Mouse (Mus musculus): ENCODE results near the gene Tbc1d10c. TPM values are rescaled to one million over a fixed set of nuclear protein-coding genes. Genes with fewer than 3 reads are reported as not detected.
"Not testable (repeated sequence)": the region's sequence is repeated elsewhere in the genome, so short reads cannot be mapped to it uniquely, and the experiment has no call there.

Tbc1d10c gene
- polyA plus RNA-seq, 1 experiment from 2014 or later, result 3.9 TPM

DNA sequence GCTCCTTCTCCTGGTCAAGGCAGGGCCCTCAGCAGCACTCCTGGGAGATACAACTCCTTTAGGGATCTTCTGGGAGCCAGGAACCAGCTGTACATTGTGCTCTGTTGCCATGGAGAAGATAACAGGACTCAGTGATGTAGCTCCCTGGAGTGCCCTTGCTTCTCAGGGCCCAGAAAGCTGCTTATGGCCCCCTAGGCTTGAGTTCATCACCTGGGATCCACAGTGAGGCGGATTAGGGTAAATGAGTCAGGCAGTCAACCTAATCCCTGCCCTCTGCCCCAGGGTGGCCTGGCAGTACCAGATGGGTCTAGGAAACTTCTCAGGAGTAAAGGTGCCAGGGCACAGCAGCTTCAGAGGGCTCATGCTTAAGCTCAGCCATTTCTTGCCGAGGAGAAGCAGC is 51.6 kb downstream of the Tbc1d10c start, which contains the start of gene Gpr152:
Gene Gpr152, plus strand, starts transcription at position 342 of the 400 bp plus-strand sequence.
- Histone ChIP-seq H3K27ac (ENCODE audit: low read depth) (no peak within 1 kb of the TSS), H3K36me3 (ENCODE audit: control insufficient read depth, insufficient read depth, low read length) (no peaks in the 10 kb centered on the region), H3K9ac (ENCODE audit: low read length) (no peak within 1 kb of the TSS), H3K4me2 (ENCODE audit: low read length) (no peak within 1 kb of the TSS), H3K9me3 (ENCODE audit: control insufficient read depth, low read length) (no peaks in the 10 kb centered on the region), H3K27me3 (replicated peaks; ENCODE audit: control insufficient read depth, insufficient read depth, low read length) (no peaks in the 10 kb centered on the region), H3K4me3 (ENCODE audit: low read depth, low read length) (no peak within 1 kb of the TSS), H3K4me1 (replicated peaks; ENCODE audit: control insufficient read depth, insufficient read depth, low read length) (no peaks in the 10 kb centered on the region)
- DNase-seq (ENCODE audit: low spot score) (no peak), ATAC-seq (replicated peaks; ENCODE audit: low FRiP score, low TSS enrichment, low read depth) (no peak)
- WGBS, result 71% methylated on average over 2 of the region's 2 CpGs

DNA sequence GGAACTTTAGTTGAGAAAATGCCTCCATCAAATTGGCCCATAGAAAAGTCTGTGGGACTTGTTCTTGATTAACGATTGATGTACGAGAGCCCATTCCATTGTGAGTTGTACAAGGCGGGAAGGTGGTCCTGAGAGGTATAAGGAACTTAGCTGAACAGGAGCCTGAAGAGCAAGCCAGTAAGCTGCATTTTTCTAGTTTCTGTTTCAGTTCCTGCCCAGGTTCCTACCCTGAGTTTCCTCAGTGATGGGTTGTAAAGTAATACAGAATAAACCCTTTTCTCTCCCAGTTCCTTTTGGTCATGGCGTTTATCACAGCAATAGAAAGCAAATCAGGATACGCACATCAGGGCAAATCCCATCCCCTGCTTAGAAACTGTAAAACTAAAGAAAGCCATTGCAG is 53.2 kb downstream of the Tbc1d10c start:
- 73% methylated on average over 5 of the region's 5 CpGs for WGBS
- Histone ChIP-seq H3K4me3 (ENCODE audit: low read depth, low read length) (no peak overlapping the region), H3K4me1 (replicated peaks; ENCODE audit: control insufficient read depth, insufficient read depth, low read length) (no peaks in the 10 kb centered on the region), H3K27ac (ENCODE audit: low read depth) (no peak overlapping the region), H3K36me3 (ENCODE audit: control insufficient read depth, insufficient read depth, low read length) (0 out of 2 replicates have a peak, but pooled peaks cover 5% of the 10 kb centered on the region), H3K4me2 (ENCODE audit: low read length) (no peak overlapping the region), H3K9me3 (ENCODE audit: control insufficient read depth, low read length) (no peaks in the 10 kb centered on the region), H3K9ac (ENCODE audit: low read length) (no peak overlapping the region), H3K27me3 (replicated peaks; ENCODE audit: control insufficient read depth, insufficient read depth, low read length) (no peaks in the 10 kb centered on the region)
- ATAC-seq (replicated peaks; ENCODE audit: low FRiP score, low TSS enrichment, low read depth), result no peak
- no peak for DNase-seq (ENCODE audit: low spot score)

GRCm38 (mm10) chr19:4136463-4136862 is 54.6 kb downstream of the Tbc1d10c start:
- WGBS, result 78% methylated on average over 5 of the region's 5 CpGs
- no peak overlapping the region for H3K27ac ChIP-seq (ENCODE audit: low read depth)
- no peak for DNase-seq (ENCODE audit: low spot score)
- H3K4me2 ChIP-seq (ENCODE audit: low read length), result no peak overlapping the region
- no peak overlapping the region for H3K9ac ChIP-seq (ENCODE audit: low read length)
- no peaks in the 10 kb centered on the region for H3K4me1 ChIP-seq (replicated peaks; ENCODE audit: control insufficient read depth, insufficient read depth, low read length)
- H3K36me3 ChIP-seq (ENCODE audit: control insufficient read depth, insufficient read depth, low read length), result peaks cover 19% of the 10 kb centered on the region
- H3K27me3 ChIP-seq (replicated peaks; ENCODE audit: control insufficient read depth, insufficient read depth, low read length), result no peaks in the 10 kb centered on the region
- H3K9me3 ChIP-seq (ENCODE audit: control insufficient read depth, low read length), result no peaks in the 10 kb centered on the region
- H3K4me3 ChIP-seq (ENCODE audit: low read depth, low read length), result no peak overlapping the region
- ATAC-seq (replicated peaks; ENCODE audit: low FRiP score, low TSS enrichment, low read depth), result no peak

- H3K9me3 ChIP-seq (ENCODE audit: control insufficient read depth, low read length); H3K27ac ChIP-seq (ENCODE audit: low read depth); H3K4me3 ChIP-seq (ENCODE audit: low read depth, low read length); H3K9ac ChIP-seq (ENCODE audit: low read length); H3K27me3 ChIP-seq (replicated peaks; ENCODE audit: control insufficient read depth, insufficient read depth, low read length); DNase-seq (ENCODE audit: low spot score); H3K4me2 ChIP-seq (ENCODE audit: low read length); H3K4me1 ChIP-seq (replicated peaks; ENCODE audit: control insufficient read depth, insufficient read depth, low read length): not testable (repeated sequence)
- H3K36me3 ChIP-seq (ENCODE audit: control insufficient read depth, insufficient read depth, low read length), result peaks cover 25% of the 10 kb centered on the region
- peak; percentile 43; the same call in 1 of the 2 replicates for ATAC-seq (replicated peaks; ENCODE audit: low FRiP score, low TSS enrichment, low read depth)
- 27% methylated on average over 8 of the region's 8 CpGs for WGBS
Observed at GRCm38 (mm10) chr19:4135963-4136345, 55.1 kb downstream of the Tbc1d10c start.

DNA sequence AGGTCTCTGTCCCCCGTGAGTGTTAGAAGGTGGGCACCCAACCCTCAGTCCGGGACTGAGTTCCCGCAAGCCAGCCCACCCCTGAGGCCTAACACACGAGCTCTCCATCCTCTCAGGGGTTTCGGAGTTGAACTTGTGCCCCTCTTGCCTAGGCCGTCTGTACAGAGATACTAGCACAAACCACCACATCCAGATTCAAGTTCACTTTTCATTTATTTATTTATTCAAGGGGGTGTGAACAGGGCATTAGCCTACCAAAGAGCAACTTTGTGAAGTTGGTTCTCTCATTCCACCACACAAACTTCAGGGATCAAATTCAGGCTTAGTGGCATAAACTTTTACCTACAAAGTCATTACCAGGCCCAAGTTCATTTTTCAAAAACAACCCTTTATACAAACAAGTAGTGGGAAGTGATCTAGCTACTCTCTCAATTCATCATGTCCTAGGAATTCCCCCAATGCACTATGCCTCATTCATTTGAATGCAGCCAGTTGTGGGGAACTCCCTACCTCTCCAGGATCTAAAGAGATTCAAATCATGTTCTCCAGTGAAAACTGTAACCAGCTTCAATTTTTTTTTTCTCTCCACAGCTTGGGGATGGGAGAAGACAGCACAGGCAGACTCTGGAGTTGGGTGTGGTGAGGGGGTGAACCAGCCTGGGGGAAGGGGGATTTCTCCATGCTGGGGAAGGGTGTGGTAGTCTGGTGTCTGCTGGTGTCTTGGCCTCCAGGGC is 55.7 kb downstream of the Tbc1d10c start:
- not testable (repeated sequence) for H3K9me3 ChIP-seq (ENCODE audit: control insufficient read depth, low read length); ATAC-seq (replicated peaks; ENCODE audit: low FRiP score, low TSS enrichment, low read depth); H3K27me3 ChIP-seq (replicated peaks; ENCODE audit: control insufficient read depth, insufficient read depth, low read length); H3K9ac ChIP-seq (ENCODE audit: low read length); H3K4me1 ChIP-seq (replicated peaks; ENCODE audit: control insufficient read depth, insufficient read depth, low read length); H3K4me3 ChIP-seq (ENCODE audit: low read depth, low read length); H3K4me2 ChIP-seq (ENCODE audit: low read length); DNase-seq (ENCODE audit: low spot score); H3K27ac ChIP-seq (ENCODE audit: low read depth)
- 89% methylated on average over 6 of the region's 6 CpGs for WGBS
- H3K36me3 ChIP-seq (ENCODE audit: control insufficient read depth, insufficient read depth, low read length), result peaks cover 30% of the 10 kb centered on the region

- Histone ChIP-seq H3K4me1 (replicated peaks; ENCODE audit: control insufficient read depth, insufficient read depth, low read length) (no peaks in the 10 kb centered on the region), H3K4me2 (ENCODE audit: low read length) (no peak overlapping the region), H3K36me3 (ENCODE audit: control insufficient read depth, insufficient read depth, low read length) (peaks cover 38% of the 10 kb centered on the region), H3K9ac (ENCODE audit: low read length) (no peak overlapping the region), H3K4me3 (ENCODE audit: low read depth, low read length) (no peak overlapping the region), H3K27ac (ENCODE audit: low read depth) (no peak overlapping the region), H3K9me3 (ENCODE audit: control insufficient read depth, low read length) (no peaks in the 10 kb centered on the region), H3K27me3 (replicated peaks; ENCODE audit: control insufficient read depth, insufficient read depth, low read length) (no peaks in the 10 kb centered on the region)
- 90% methylated on average over 4 of the region's 4 CpGs for WGBS
- ATAC-seq (replicated peaks; ENCODE audit: low FRiP score, low TSS enrichment, low read depth), result no peak
- DNase-seq (ENCODE audit: low spot score), result no peak
Observed at GRCm38 (mm10) chr19:4134354-4134753, 56.7 kb downstream of the Tbc1d10c start.

Small RNA genes lying within 50 kb of the gene (microRNA-seq; reads per million reads assigned to microRNA genes)
- gene Gm26115, result not detected

Other genes with a start within 250 kb of the Tbc1d10c start
- not detected in 2 replicates for gene Aldh3b3, start 232.6 kb downstream of the Tbc1d10c start, polyA plus RNA-seq (2014; fragmentation: Nextera tagmentation; extraction: Ambion mirVana)
- gene Aldh3b2, start 219.0 kb downstream of the Tbc1d10c start, polyA plus RNA-seq (2014; fragmentation: Nextera tagmentation; extraction: Ambion mirVana), result 0.99 and 1.0 TPM in 2 replicates
- gene Acy3, start 204.7 kb downstream of the Tbc1d10c start, polyA plus RNA-seq (2014; fragmentation: Nextera tagmentation; extraction: Ambion mirVana), result 13.0 and 13.5 TPM in 2 replicates
- 0.13 and 0.16 TPM in 2 replicates for gene Tbx10, start 198.5 kb downstream of the Tbc1d10c start, polyA plus RNA-seq (2014; fragmentation: Nextera tagmentation; extraction: Ambion mirVana)
- 42.1 and 42.7 TPM in 2 replicates for gene Nudt8, start 190.7 kb downstream of the Tbc1d10c start, polyA plus RNA-seq (2014; fragmentation: Nextera tagmentation; extraction: Ambion mirVana)
- gene Gm49405, start 190.7 kb downstream of the Tbc1d10c start, polyA plus RNA-seq (2014; fragmentation: Nextera tagmentation; extraction: Ambion mirVana), result 2.4 and 2.9 TPM in 2 replicates
- gene Doc2g, start 188.0 kb downstream of the Tbc1d10c start, polyA plus RNA-seq (2014; fragmentation: Nextera tagmentation; extraction: Ambion mirVana), result 3.6 and 3.9 TPM in 2 replicates
- gene Ndufv1, start 178.5 kb downstream of the Tbc1d10c start, polyA plus RNA-seq (2014; fragmentation: Nextera tagmentation; extraction: Ambion mirVana), result 247 and 248 TPM in 2 replicates
- 746 and 810 TPM in 2 replicates for gene Gstp1, start 153.3 kb downstream of the Tbc1d10c start, polyA plus RNA-seq (2014; fragmentation: Nextera tagmentation; extraction: Ambion mirVana)
- 7.8 and 8.8 TPM in 2 replicates for gene Gstp2, start 145.3 kb downstream of the Tbc1d10c start, polyA plus RNA-seq (2014; fragmentation: Nextera tagmentation; extraction: Ambion mirVana)
- gene Gstp3, start 131.7 kb downstream of the Tbc1d10c start, polyA plus RNA-seq (2014; fragmentation: Nextera tagmentation; extraction: Ambion mirVana), result 1.0 and 1.3 TPM in 2 replicates
- gene Cabp2, start 109.7 kb downstream of the Tbc1d10c start, polyA plus RNA-seq (2014; fragmentation: Nextera tagmentation; extraction: Ambion mirVana), result 0.57 TPM in 1 of 2 replicates, not detected in the other
- gene Cdk2ap2, start 94.1 kb downstream of the Tbc1d10c start, polyA plus RNA-seq (2014; fragmentation: Nextera tagmentation; extraction: Ambion mirVana), result 87.4 and 103 TPM in 2 replicates
- 13.3 and 14.3 TPM in 2 replicates for gene Pitpnm1, start 91.3 kb downstream of the Tbc1d10c start, polyA plus RNA-seq (2014; fragmentation: Nextera tagmentation; extraction: Ambion mirVana)
- gene Aip, start 65.4 kb downstream of the Tbc1d10c start, polyA plus RNA-seq (2014; fragmentation: Nextera tagmentation; extraction: Ambion mirVana), result 89.7 and 96.0 TPM in 2 replicates
- gene Gpr152, start 51.5 kb downstream of the Tbc1d10c start, polyA plus RNA-seq (2014; fragmentation: Nextera tagmentation; extraction: Ambion mirVana), result not detected in 2 replicates
- 0.08 TPM in 1 of 2 replicates, not detected in the other for gene Cabp4, start 47.3 kb downstream of the Tbc1d10c start, polyA plus RNA-seq (2014; fragmentation: Nextera tagmentation; extraction: Ambion mirVana)
- 174 and 189 TPM in 2 replicates for gene Coro1b, start 42.7 kb downstream of the Tbc1d10c start, polyA plus RNA-seq (2014; fragmentation: Nextera tagmentation; extraction: Ambion mirVana)
- 3.1 and 3.3 TPM in 2 replicates for gene Ptprcap, start 37.7 kb downstream of the Tbc1d10c start, polyA plus RNA-seq (2014; fragmentation: Nextera tagmentation; extraction: Ambion mirVana)
- 37.4 and 40.6 TPM in 2 replicates for gene Rps6kb2, start 27.9 kb downstream of the Tbc1d10c start, polyA plus RNA-seq (2014; fragmentation: Nextera tagmentation; extraction: Ambion mirVana)
- gene Carns1, start 15.8 kb downstream of the Tbc1d10c start, polyA plus RNA-seq (2014; fragmentation: Nextera tagmentation; extraction: Ambion mirVana), result 2.3 and 3.1 TPM in 2 replicates
- gene Ppp1ca, start 781 bp upstream of the Tbc1d10c start, polyA plus RNA-seq (2014; fragmentation: Nextera tagmentation; extraction: Ambion mirVana), result 837 and 863 TPM in 2 replicates
- 33.2 and 38.3 TPM in 2 replicates for gene Rad9a, start 10.4 kb upstream of the Tbc1d10c start, polyA plus RNA-seq (2014; fragmentation: Nextera tagmentation; extraction: Ambion mirVana)
- 6.9 and 7.5 TPM in 2 replicates for gene Clcf1, start 23.0 kb upstream of the Tbc1d10c start, polyA plus RNA-seq (2014; fragmentation: Nextera tagmentation; extraction: Ambion mirVana)
- gene AC109138.7, start 23.1 kb upstream of the Tbc1d10c start, polyA plus RNA-seq (2014; fragmentation: Nextera tagmentation; extraction: Ambion mirVana), result not detected in 2 replicates
- gene Pold4, start 40.6 kb upstream of the Tbc1d10c start, polyA plus RNA-seq (2014; fragmentation: Nextera tagmentation; extraction: Ambion mirVana), result 30.8 and 30.9 TPM in 2 replicates
- 21.7 and 25.4 TPM in 2 replicates for gene Ssh3, start 77.9 kb upstream of the Tbc1d10c start, polyA plus RNA-seq (2014; fragmentation: Nextera tagmentation; extraction: Ambion mirVana)
- gene Ankrd13d, start 91.9 kb upstream of the Tbc1d10c start, polyA plus RNA-seq (2014; fragmentation: Nextera tagmentation; extraction: Ambion mirVana), result 6.4 and 7.8 TPM in 2 replicates
- 19.2 and 21.9 TPM in 2 replicates for gene Grk2, start 114.9 kb upstream of the Tbc1d10c start, polyA plus RNA-seq (2014; fragmentation: Nextera tagmentation; extraction: Ambion mirVana)
- gene Kdm2a, start 207.0 kb upstream of the Tbc1d10c start, polyA plus RNA-seq (2014; fragmentation: Nextera tagmentation; extraction: Ambion mirVana), result 51.7 and 56.7 TPM in 2 replicates
- 22.1 and 30.9 TPM in 2 replicates for gene Rhod, start 248.1 kb upstream of the Tbc1d10c start, polyA plus RNA-seq (2014; fragmentation: Nextera tagmentation; extraction: Ambion mirVana)

All from intestine, embryonic 14.5 days (tissue).